Mouse (Mus musculus) stomach, postnatal 0 days (tissue): Measurements from ENCODE around the gene Pbx2. TPM values are rescaled to one million over a fixed set of nuclear protein-coding genes. Genes with fewer than 3 reads are reported as not detected.
A peak's percentile ranks its signal among the peaks of the same experiment; 100 is the strongest.
"Not testable (repeated sequence)": the region's sequence is repeated elsewhere in the genome, so short reads cannot be mapped to it uniquely, and the experiment has no call there.

Source experiments
- ATAC-seq: fragments of 200-750 bp; cut with Nextera tagmentation; 2 replicates; pipeline ENCODE4 v1.8.0; 2017; ENCODE audit not compliant: low FRiP score, low TSS enrichment
- DNase-seq: peaks from one replicate; pipeline ENCODE4 v3.0.0-alpha.2; 2016; ENCODE audit warnings: low spot score
- H3K27ac ChIP-seq: fragments of 300-500 bp; sonication (generic); replicated peaks from 2 replicates; pipeline ENCODE4 v1.5.1; 2014; ENCODE audit warnings: mild to moderate bottlenecking, control low read depth
- H3K27me3 ChIP-seq: fragments of 300-500 bp; sonication (generic); 2 replicates; pipeline ENCODE4 v1.6.1; 2014; ENCODE audit warnings: low read length; ENCODE audit not compliant: control insufficient read depth, insufficient read depth
- H3K36me3 ChIP-seq: fragments of 300-500 bp; sonication (generic); 2 replicates; pipeline ENCODE4 v1.6.1; 2014; ENCODE audit warnings: low read length, mixed read lengths; ENCODE audit not compliant: control insufficient read depth, insufficient read depth
- H3K4me1 ChIP-seq: fragments of 300-500 bp; sonication (generic); replicated peaks from 2 replicates; pipeline ENCODE4 v1.6.1; 2014; ENCODE audit warnings: antibody characterized with exemption; ENCODE audit not compliant: control insufficient read depth, insufficient read depth
- H3K4me2 ChIP-seq: fragments of 300-500 bp; sonication (generic); replicated peaks from 2 replicates; pipeline ENCODE4 v1.6.1; 2014; ENCODE audit warnings: low read depth, mild to moderate bottlenecking, control low read depth, moderate library complexity
- H3K4me3 ChIP-seq: fragments of 300-500 bp; sonication (generic); 2 replicates; pipeline ENCODE4 v1.5.1; 2014; ENCODE audit warnings: low read depth, low read length, control low read depth
- H3K9ac ChIP-seq: fragments of 300-500 bp; sonication (generic); 2 replicates; pipeline ENCODE4 v1.6.1; 2014; ENCODE audit warnings: mild to moderate bottlenecking, low read length, control low read depth, mixed read lengths
- H3K9me3 ChIP-seq: fragments of 300-500 bp; sonication (generic); 2 replicates; pipeline ENCODE4 v1.6.1; 2016; ENCODE audit warnings: low read length; ENCODE audit not compliant: control insufficient read depth
- CTCF ChIP-seq: IDR thresholded peaks from 2 replicates; pipeline ENCODE4 v1.5.1; 2016; ENCODE audit warnings: antibody characterized with exemption, low read depth, mild to moderate bottlenecking, moderate library complexity
- EP300 ChIP-seq: optimal IDR thresholded peaks from 2 replicates; pipeline ENCODE3; 2016; ENCODE audit warnings: antibody characterized with exemption
- WGBS: fragments of 180-500 bp; shearing (Covaris S2); extraction: QIAGEN DNeasy Blood & Tissue Kit; methylation state at CpG from one replicate; pipeline ENCODE4 v1.1.7; 2014; 5-methylcytosine and 5-hydroxymethylcytosine counted together
- polyA plus RNA-seq: library from polyadenylated mRNA; unstranded; fragments of >200 nt; fragmentation: Nextera tagmentation; extraction: Ambion mirVana; gene quantifications from 2 replicates; pipeline ENCODE4 v1.2.1, GENCODE M21; 2015

Pbx2 gene
- 4.3 and 4.6 TPM in 2 replicates for polyA plus RNA-seq

GRCm38 (mm10) chr17:34591029-34591993 is at the start of gene Pbx2:
Gene Pbx2 (plus strand): TSS chr17:34591266.
- H3K4me2 ChIP-seq, result peak within 1 kb of the TSS; percentile 89
- no peak for TF ChIP-seq CTCF
- TF ChIP-seq EP300, result no peak
- H3K36me3 ChIP-seq, result peaks cover 8% of the 10 kb centered on the region
- H3K27me3 ChIP-seq, result no peaks in the 10 kb centered on the region
- DNase-seq (peak; percentile 41), ATAC-seq (no peak)
- H3K9ac ChIP-seq, result peak within 1 kb of the TSS; percentile 95
- 8% methylated on average over 21 of the region's 21 CpGs for WGBS
- peaks cover 9% of the 10 kb centered on the region for H3K4me1 ChIP-seq
- peak within 1 kb of the TSS; percentile 85 for H3K4me3 ChIP-seq
- H3K9me3 ChIP-seq, result no peaks in the 10 kb centered on the region
- H3K27ac ChIP-seq, result peak within 1 kb of the TSS; percentile 97

DNA sequence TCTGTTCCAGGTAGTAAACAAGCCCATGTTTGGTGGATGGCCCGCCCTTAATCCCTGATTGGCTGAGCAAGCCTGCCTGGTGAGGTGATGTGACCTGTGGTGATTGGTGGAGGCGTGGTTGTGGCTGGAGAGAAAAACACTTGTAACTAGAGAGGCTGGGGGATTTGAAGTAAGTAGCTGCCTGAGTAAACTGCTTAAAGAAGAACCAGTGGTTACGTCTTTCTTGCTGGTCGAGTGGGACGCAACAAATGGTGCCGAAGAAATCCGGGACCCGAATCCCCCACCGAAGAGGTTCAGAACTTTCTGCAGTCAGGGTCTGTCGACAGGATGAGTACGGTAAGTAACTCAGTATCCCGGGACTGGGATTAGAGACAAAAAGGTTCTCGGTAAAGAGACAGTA is 47.5 kb upstream of the Pbx2 start:
- H3K4me3 ChIP-seq, DNase-seq, ATAC-seq, H3K36me3 ChIP-seq, H3K9ac ChIP-seq, H3K4me2 ChIP-seq, H3K4me1 ChIP-seq, H3K27me3 ChIP-seq, H3K9me3 ChIP-seq, H3K27ac ChIP-seq: not testable (repeated sequence)
- WGBS, result 97% methylated on average over 12 of the region's 13 CpGs

GRCm38 (mm10) chr17:34546797-34547196 is 44.3 kb upstream of the Pbx2 start:
- H3K9ac ChIP-seq, result no peak overlapping the region
- no peak for ATAC-seq
- H3K27me3 ChIP-seq, result no peaks in the 10 kb centered on the region
- no peak overlapping the region for H3K27ac ChIP-seq
- H3K36me3 ChIP-seq, result no peaks in the 10 kb centered on the region
- no peaks in the 10 kb centered on the region for H3K9me3 ChIP-seq
- WGBS, result 80% methylated on average over 1 of the region's 1 CpGs
- TF ChIP-seq EP300 (no peak), CTCF (no peak)
- H3K4me2 ChIP-seq, result no peak overlapping the region
- H3K4me1 ChIP-seq, result no peaks in the 10 kb centered on the region
- no peak overlapping the region for H3K4me3 ChIP-seq
- DNase-seq, result no peak

GRCm38 (mm10) chr17:34547601-34548000 is 43.5 kb upstream of the Pbx2 start:
- H3K9ac ChIP-seq, result no peak overlapping the region
- 94% methylated on average over 4 of the region's 4 CpGs for WGBS
- ATAC-seq (no peak), DNase-seq (no peak)
- no peak overlapping the region for H3K4me3 ChIP-seq
- H3K36me3 ChIP-seq, result no peaks in the 10 kb centered on the region
- H3K27me3 ChIP-seq, result no peaks in the 10 kb centered on the region
- no peak overlapping the region for H3K27ac ChIP-seq
- H3K4me1 ChIP-seq, result no peaks in the 10 kb centered on the region
- TF ChIP-seq EP300 (no peak), CTCF (no peak)
- H3K9me3 ChIP-seq, result no peaks in the 10 kb centered on the region
- H3K4me2 ChIP-seq, result no peak overlapping the region

DNA sequence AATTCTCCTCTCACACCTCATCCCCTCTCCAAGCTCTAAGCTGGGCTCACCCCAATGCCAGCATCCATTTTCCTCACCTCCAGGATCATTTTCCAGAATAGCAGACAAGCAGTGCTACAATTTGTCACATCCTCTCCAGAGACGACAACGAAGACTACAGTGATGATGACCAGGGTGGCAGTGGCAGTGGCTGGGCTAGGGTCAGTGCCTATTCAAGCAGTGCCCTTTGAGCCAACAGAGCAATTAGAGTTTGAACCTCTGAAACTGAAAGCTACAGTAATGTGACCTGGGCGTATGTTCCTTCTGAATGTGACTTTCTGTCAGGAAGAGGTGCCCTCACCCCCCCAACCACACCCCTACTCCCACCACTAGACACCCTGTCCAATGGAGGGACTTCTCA is 41.9 kb upstream of the Pbx2 start:
- WGBS, result 81% methylated on average over 3 of the region's 3 CpGs
- DNase-seq, result no peak
- Histone ChIP-seq H3K4me1 (no peaks in the 10 kb centered on the region), H3K4me3 (no peak overlapping the region), H3K4me2 (no peak overlapping the region), H3K36me3 (no peaks in the 10 kb centered on the region), H3K9ac (no peak overlapping the region), H3K27ac (no peak overlapping the region), H3K9me3 (no peaks in the 10 kb centered on the region), H3K27me3 (no peaks in the 10 kb centered on the region)
- TF ChIP-seq CTCF (no peak), EP300 (no peak)
- ATAC-seq, result no peak

DNA sequence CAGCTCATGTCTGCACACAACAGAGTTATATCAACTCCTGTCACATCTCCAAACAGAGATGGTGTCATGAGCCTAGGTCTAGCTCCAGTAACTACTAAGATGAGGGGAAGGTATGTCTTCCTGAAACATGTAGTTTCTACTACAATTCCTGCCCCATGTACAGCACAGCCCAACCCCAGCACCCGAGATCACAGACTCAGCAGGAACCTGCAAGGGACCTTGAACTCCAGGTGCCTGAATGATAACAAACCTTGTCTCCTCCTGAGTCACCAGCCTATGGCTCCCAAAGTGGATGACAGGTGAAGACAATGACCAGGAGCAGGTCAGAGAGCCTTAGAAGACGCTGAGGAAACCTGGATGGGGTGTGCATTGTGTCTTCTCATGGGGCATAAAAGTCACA is 41.2 kb upstream of the Pbx2 start:
- no peak for TF ChIP-seq CTCF
- TF ChIP-seq EP300, result no peak
- Histone ChIP-seq H3K27me3 (no peaks in the 10 kb centered on the region), H3K4me1 (no peaks in the 10 kb centered on the region), H3K27ac (no peak overlapping the region), H3K9me3 (no peaks in the 10 kb centered on the region), H3K36me3 (no peaks in the 10 kb centered on the region), H3K4me3 (no peak overlapping the region), H3K9ac (no peak overlapping the region), H3K4me2 (no peak overlapping the region)
- 69% methylated on average over 2 of the region's 2 CpGs for WGBS
- DNase-seq, result no peak
- no peak for ATAC-seq
